Comparison of ENCODE assay signal across 10 mouse cellular contexts in the genomic region with DNA sequence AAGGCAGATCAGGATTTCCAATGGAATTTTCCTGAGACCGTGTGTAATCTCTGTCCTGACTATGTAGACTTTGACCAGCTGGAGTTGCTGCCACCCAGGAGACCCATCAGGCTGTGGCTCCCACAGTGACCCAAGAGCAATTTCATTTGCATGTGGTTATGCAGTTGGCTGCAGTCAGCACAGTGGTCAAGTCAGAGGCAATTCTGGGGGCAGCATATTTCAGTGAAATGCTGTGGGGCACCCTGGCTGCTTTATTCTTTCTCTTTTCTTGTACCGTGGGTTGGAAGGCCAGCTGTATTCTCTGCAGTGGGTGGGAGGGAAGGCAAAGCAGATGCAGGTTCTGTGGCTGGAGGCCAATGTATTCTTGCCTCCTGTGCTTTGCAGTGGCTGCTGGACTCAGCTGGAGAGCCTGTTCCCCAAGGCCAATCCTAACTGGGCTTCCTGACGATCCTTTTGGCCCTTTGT. TPM values are rescaled to one million over a fixed set of nuclear protein-coding genes. Genes with fewer than 3 reads are reported as not detected.
DNase-seq lines count a peak whose midpoint lies in the region; ATAC-seq and TF ChIP-seq lines count a peak whose summit lies in the region.
"Had no signal": no experiment of that assay in that cellular context is flagged by ENCODE, and none has a peak within 500 bp of the region (broad histone marks: within the 10 kb centered on the region; RNA-seq: fewer than 3 reads in every experiment).

No protein-coding gene starts in this region.

- peaks cover 0 to 9% of the 10 kb centered on the region in 2 experiments for H3K36me3 ChIP-seq in CH12.LX (replicated peaks in 1 of 2; ENCODE audit: control insufficient read depth in 1 of 2, insufficient read depth in 1 of 2, low read length in 1 of 2)
- H3K36me3 ChIP-seq in hindbrain, embryonic 11.5 days (ENCODE audit: control insufficient read depth, insufficient read depth, low read length) = no peaks in the 10 kb centered on the region

- WGBS in hindbrain, embryonic 11.5 days = 9% methylated on average over 3 of the region's 3 CpGs

- TF ChIP-seq RAD21 in CH12.LX (IDR thresholded peaks at IDR 0.05; ENCODE audit: low read depth, low read length) = no peak; the same call in 1 of the 2 replicates

- H3K79me2 ChIP-seq in CH12.LX (replicated peaks; ENCODE audit: control insufficient read depth, extremely low read depth, insufficient read depth, poor library complexity, severe bottlenecking) = no peaks in the 10 kb centered on the region

- peak overlapping the region; percentile 64 for H3K4me2 ChIP-seq in CH12.LX (ENCODE audit: insufficient read depth, low read depth, poor library complexity, severe bottlenecking)
- no peak overlapping the region for H3K4me2 ChIP-seq in hindbrain, embryonic 11.5 days (replicated peaks; ENCODE audit: low read depth, low read length)

- peak; percentile 66 for TF ChIP-seq EP300 in CH12.LX (IDR thresholded peaks at IDR 0.05; ENCODE audit: low read length)

- H3K4me3 ChIP-seq in gastrocnemius, adult 2 months = peak overlapping the region; percentile 57
- H3K4me3 ChIP-seq in CH12.LX (replicated peaks in 1 of 3; ENCODE audit: low read depth in 2 of 3, low read length in 2 of 3, poor library complexity in 1 of 3) = no peak overlapping the region
- H3K4me3 ChIP-seq in hindbrain, embryonic 11.5 days (ENCODE audit: low read depth, low read length) = no peak overlapping the region

- H3K4me1 ChIP-seq in CH12.LX (ENCODE audit: control insufficient read depth in 1 of 2, insufficient read depth in 2 of 2) = peaks cover 15 to 65% of the 10 kb centered on the region in 2 experiments
- no peaks in the 10 kb centered on the region for H3K4me1 ChIP-seq in hindbrain, embryonic 11.5 days (replicated peaks; ENCODE audit: control insufficient read depth, insufficient read depth, low read length)

- no peak for TF ChIP-seq CTCF in gastrocnemius, adult 2 months (IDR thresholded peaks at IDR 0.05)
- no peak for TF ChIP-seq CTCF in CH12.LX (conservative IDR thresholded peaks at IDR 0.05 in 1 of 2, IDR thresholded peaks at IDR 0.05 in 1 of 2; ENCODE audit: low read depth in 2 of 2, low read length in 2 of 2)

- dilution Hi-C loops in CH12.LX (cut with MboI; ENCODE audit: extremely low pct_ligation_motif_present, extremely low pct_unique_long_range_greater_than_20kb, low sequenced_read_pairs) = no loop called here

- DNase-seq in gastrocnemius, adult 2 months = no peak
- DNase-seq in gastrocnemius, adult 8-10 months (ENCODE audit: low spot score in 2 of 2) = no peak
- peak; percentile 27 for DNase-seq in CH12.LX (ENCODE audit: extremely low read depth)
- peak; percentile 24 for DNase-seq in hindbrain, embryonic 11.5 days (ENCODE audit: low spot score)
- peak; percentile 41 to 77 for DNase-seq in left cerebral cortex, postnatal 25 days (ENCODE audit: low spot score in 2 of 2)
- peak; percentile 39 for DNase-seq in right cerebral cortex, postnatal 25 days
- no peak for DNase-seq in thymus, postnatal 25 days
- DNase-seq in MN1 (ENCODE audit: low spot score) = no peak

- no peak overlapping the region for H3K27ac ChIP-seq in gastrocnemius, adult 2 months
- no peak overlapping the region for H3K27ac ChIP-seq in CH12.LX (ENCODE audit: insufficient read depth, low read depth)
- peak overlapping the region; percentile 82 for H3K27ac ChIP-seq in hindbrain, embryonic 11.5 days (ENCODE audit: low read depth, low read length)

- intact Hi-C loops in gastrocnemius, adult 2 months (cut with DNase I) = no loop called here
- intact Hi-C loops in left cerebral cortex, postnatal 25 days (cut with DNase I) = no loop called here

- H3K27me3 ChIP-seq in CH12.LX (replicated peaks) = no peaks in the 10 kb centered on the region
- H3K27me3 ChIP-seq in hindbrain, embryonic 11.5 days (ENCODE audit: control insufficient read depth, insufficient read depth, low read length) = no peaks in the 10 kb centered on the region

- H3K9me3 ChIP-seq in CH12.LX (replicated peaks; ENCODE audit: low read length) = no peaks in the 10 kb centered on the region
- no peaks in the 10 kb centered on the region for H3K9me3 ChIP-seq in hindbrain, embryonic 11.5 days (ENCODE audit: control insufficient read depth, low read length)

- peak; percentile 78 for ATAC-seq in hindbrain, embryonic 11.5 days (ENCODE audit: low FRiP score)

- no peak for TF ChIP-seq POLR2A in CH12.LX (IDR thresholded peaks at IDR 0.05; ENCODE audit: low read depth, low read length)

- in situ Hi-C loops in CH12.LX (cut with MboI; ENCODE audit: low pct_ligation_motif_present, low pct_unique_long_range_greater_than_20kb, low sequenced_read_pairs) = loop anchor here (10.0 kb wide), 2 partner anchors 81 to 201 kb away; no protein-coding TSS in a partner anchor

- no peak overlapping the region for H3K9ac ChIP-seq in CH12.LX (ENCODE audit: insufficient read depth, low read depth)
- H3K9ac ChIP-seq in hindbrain, embryonic 11.5 days (ENCODE audit: low read depth, low read length) = no peak overlapping the region; the same call in 1 of the 2 replicates

TF ChIP-seq in CH12.LX, 34 proteins besides CTCF, POLR2A, EP300 and RAD21 (continues in another document):
- 0 out of 2 replicates have a peak, but pooled peaks have one; percentile 35 for TF ChIP-seq MXI1 (IDR thresholded peaks at IDR 0.05; ENCODE audit: low read depth, low read length)
- no peak for TF ChIP-seq USF2 (conservative IDR thresholded peaks at IDR 0.05; ENCODE audit: low read depth, low read length)
- peak; percentile 70; the same call in 1 of the 2 replicates for TF ChIP-seq MAZ (IDR thresholded peaks at IDR 0.05; ENCODE audit: low read depth, low read length)
- TF ChIP-seq MEF2A (IDR thresholded peaks at IDR 0.05; ENCODE audit: borderline replicate concordance, low read depth, low read length) = 0 out of 2 replicates have a peak, but pooled peaks have one; percentile 42
- TF ChIP-seq TCF12 (IDR thresholded peaks at IDR 0.05; ENCODE audit: low read depth, low read length) = peak; percentile 78
- TF ChIP-seq UBTF (IDR thresholded peaks at IDR 0.05; ENCODE audit: low read depth, low read length) = no peak
- no peak for TF ChIP-seq PAX5 (IDR thresholded peaks at IDR 0.05; ENCODE audit: low read length)
- TF ChIP-seq POLR2AphosphoS2 (IDR thresholded peaks at IDR 0.05; ENCODE audit: low read depth, low read length) = no peak
- TF ChIP-seq SMC3 (IDR thresholded peaks at IDR 0.05; ENCODE audit: low read depth, low read length) = peak; percentile 7
- TF ChIP-seq E2F4 (IDR thresholded peaks at IDR 0.05; ENCODE audit: insufficient replicate concordance, low read depth, low read length) = no peak
- TF ChIP-seq ZKSCAN1 (IDR thresholded peaks at IDR 0.05; ENCODE audit: borderline replicate concordance, low read depth, low read length) = no peak
- no peak for TF ChIP-seq CHD2 (IDR thresholded peaks at IDR 0.05; ENCODE audit: low read length)
- TF ChIP-seq ELF1 (IDR thresholded peaks at IDR 0.05; ENCODE audit: low read depth, low read length) = no peak
- TF ChIP-seq MYC (IDR thresholded peaks at IDR 0.05; ENCODE audit: low read depth, low read length) = 0 out of 2 replicates have a peak, but pooled peaks have one; percentile 25
- TF ChIP-seq KAT2A (IDR thresholded peaks at IDR 0.05; ENCODE audit: insufficient replicate concordance, low read length) = no peak
- no peak for TF ChIP-seq USF1 (IDR thresholded peaks at IDR 0.05; ENCODE audit: low read depth, low read length)
- TF ChIP-seq RCOR1 (conservative IDR thresholded peaks at IDR 0.05; ENCODE audit: low read depth, low read length) = 0 out of 2 replicates have a peak, but pooled peaks have one; percentile 56
- peak; percentile 58; the same call in 1 of the 2 replicates for TF ChIP-seq SIN3A (IDR thresholded peaks at IDR 0.05; ENCODE audit: low read length)
- TF ChIP-seq IRF4 (IDR thresholded peaks at IDR 0.05; ENCODE audit: low read depth, low read length) = peak; percentile 64
- TF ChIP-seq ETS1 (conservative IDR thresholded peaks at IDR 0.05; ENCODE audit: low read depth, low read length) = peak; percentile 72
- peak; percentile 72 for TF ChIP-seq BHLHE40 (IDR thresholded peaks at IDR 0.05; ENCODE audit: low read depth, low read length)
- no peak for TF ChIP-seq CHD1 (IDR thresholded peaks at IDR 0.05; ENCODE audit: low read depth, low read length)
- no peak for TF ChIP-seq JUND (conservative IDR thresholded peaks at IDR 0.05; ENCODE audit: low read depth, low read length)
- TF ChIP-seq HCFC1 (IDR thresholded peaks at IDR 0.05; ENCODE audit: low read depth, low read length) = no peak
- no peak for TF ChIP-seq MAX (IDR thresholded peaks at IDR 0.05; ENCODE audit: low read length)
- no peak; the same call in 1 of the 2 replicates for TF ChIP-seq JUN (IDR thresholded peaks at IDR 0.05; ENCODE audit: insufficient read depth, low read depth, low read length)
- no peak for TF ChIP-seq NRF1 (IDR thresholded peaks at IDR 0.05; ENCODE audit: low read depth, low read length)
- peak; percentile 79 for TF ChIP-seq MAFK (IDR thresholded peaks at IDR 0.05; ENCODE audit: insufficient replicate concordance, low read length)
- no peak for TF ChIP-seq GABPA (IDR thresholded peaks at IDR 0.05; ENCODE audit: insufficient replicate concordance, low read depth, low read length)
- TF ChIP-seq ZMIZ1 (IDR thresholded peaks at IDR 0.05; ENCODE audit: low read depth, low read length) = no peak

RNA-seq across cellular contexts. Expression of a gene that starts 12.6 kb away (rescaled TPM):
- total RNA-seq in gastrocnemius, adult 2 months (2021) = 1 to 10 TPM; 3.1 to 4.1 TPM
- 1 to 10 TPM; 1.6 to 3.1 (median 2.2) TPM for total RNA-seq in gastrocnemius, adult 8-10 months (2022)
- 0.47 and 1.3 TPM in 2 replicates for total RNA-seq in CH12.LX (2012; rRNA removed)
- 1.4 and 2.3 TPM in 2 replicates for total RNA-seq in CH12.LX (2014; rRNA removed)
- polyA plus RNA-seq in CH12.LX (2012; ENCODE audit: insufficient read length, low read depth) = 3.2 and 4.1 TPM in 2 replicates
- polyA plus RNA-seq in hindbrain, embryonic 11.5 days (2014; fragmentation: Nextera tagmentation; extraction: Ambion mirVana) = 19.8 and 22.2 TPM in 2 replicates
- total RNA-seq in left cerebral cortex, postnatal 25 days (2021) = 1 to 10 TPM; 1.1 to 1.7 TPM

RNA-seq across cellular contexts. Expression of a gene that starts 31.0 kb away (rescaled TPM):
- total RNA-seq in gastrocnemius, adult 2 months (2021) = 10 to 100 TPM; 29.3 to 31.7 TPM
- 10 to 100 TPM; 27.5 to 33.7 (median 28.8) TPM for total RNA-seq in gastrocnemius, adult 8-10 months (2022)
- total RNA-seq in CH12.LX (2012; rRNA removed) = 97.4 and 99.9 TPM in 2 replicates
- 115 and 129 TPM in 2 replicates for total RNA-seq in CH12.LX (2014; rRNA removed)
- polyA plus RNA-seq in CH12.LX (2012; ENCODE audit: insufficient read length, low read depth) = 92.4 and 103 TPM in 2 replicates
- polyA plus RNA-seq in hindbrain, embryonic 11.5 days (2014; fragmentation: Nextera tagmentation; extraction: Ambion mirVana) = 142 and 151 TPM in 2 replicates
- total RNA-seq in left cerebral cortex, postnatal 25 days (2021) = 10 to 100 TPM; 53.0 to 54.5 TPM

RNA-seq across cellular contexts. Expression of a gene that starts 42.9 kb away (rescaled TPM):
- not detected for total RNA-seq in gastrocnemius, adult 2 months (2021)
- total RNA-seq in gastrocnemius, adult 8-10 months (2022) = not detected
- total RNA-seq in CH12.LX (2012; rRNA removed) (not detected in 2 replicates), CH12.LX (2014; rRNA removed) (not detected in 2 replicates)
- not detected in 2 replicates for polyA plus RNA-seq in CH12.LX (2012; ENCODE audit: insufficient read length, low read depth)
- polyA plus RNA-seq in hindbrain, embryonic 11.5 days (2014; fragmentation: Nextera tagmentation; extraction: Ambion mirVana) = 0.07 and 0.28 TPM in 2 replicates
- total RNA-seq in left cerebral cortex, postnatal 25 days (2021) = not detected
- total RNA-seq: common myeloid progenitor, adult 5-6 weeks; hematopoietic stem cell, adult 5-6 weeks had no signal

Comparison
In these comparisons a context has a peak if more than half of its experiments do, and no peak if none do; other contexts are left out.
1. DNase-seq: peak in CH12.LX (single experiment), hindbrain, embryonic 11.5 days (single experiment), left cerebral cortex, postnatal 25 days (2 of 2) and right cerebral cortex, postnatal 25 days (single experiment); none in gastrocnemius, adult 2 months (single experiment), gastrocnemius, adult 8-10 months (0 of 2), thymus, postnatal 25 days (single experiment) and MN1 (single experiment).